Mouse (Mus musculus) forebrain, embryonic 12.5 days (tissue): ENCODE measurements around the gene Cnih3. TPM values are rescaled to one million over a fixed set of nuclear protein-coding genes. Genes with fewer than 3 reads are reported as not detected.

Experiments used
- ATAC-seq: fragments of 200-750 bp; cut with Nextera tagmentation; 2 replicates; pipeline ENCODE4 v1.8.0; 2017; ENCODE audit warnings: moderate TSS enrichment; ENCODE audit not compliant: low FRiP score
- H3K27ac ChIP-seq: fragments of 300-500 bp; sonication (generic); 2 replicates; pipeline ENCODE4 v1.5.1; 2016; ENCODE audit warnings: mild to moderate bottlenecking
- H3K27me3 ChIP-seq: fragments of 300-500 bp; sonication (generic); 2 replicates; pipeline ENCODE4 v1.6.1; 2016; ENCODE audit warnings: mild to moderate bottlenecking
- H3K36me3 ChIP-seq: fragments of 300-500 bp; sonication (generic); replicated peaks from 2 replicates; pipeline ENCODE4 v1.6.1; 2016; ENCODE audit warnings: mild to moderate bottlenecking
- H3K4me1 ChIP-seq: fragments of 300-500 bp; sonication (generic); 2 replicates; pipeline ENCODE4 v1.6.1; 2016
- H3K4me2 ChIP-seq: fragments of 300-500 bp; sonication (generic); 2 replicates; pipeline ENCODE4 v1.6.1; 2016; ENCODE audit warnings: mild to moderate bottlenecking, moderate library complexity
- H3K4me3 ChIP-seq: fragments of 300-500 bp; sonication (generic); replicated peaks from 2 replicates; pipeline ENCODE4 v1.5.1; 2016; ENCODE audit warnings: mild to moderate bottlenecking
- H3K9ac ChIP-seq: fragments of 300-500 bp; sonication (generic); 2 replicates; pipeline ENCODE4 v1.6.1; 2016; ENCODE audit warnings: mild to moderate bottlenecking
- H3K9me3 ChIP-seq: fragments of 300-500 bp; sonication (generic); 2 replicates; pipeline ENCODE4 v1.6.1; 2016
- WGBS: fragments of 180-500 bp; shearing (Covaris S2); methylation state at CpG from one replicate; pipeline ENCODE4 v1.1.7; 2016; 5-methylcytosine and 5-hydroxymethylcytosine counted together
- polyA plus RNA-seq: library from polyadenylated mRNA; unstranded; fragments of >200 nt; fragmentation: Nextera tagmentation; extraction: Ambion mirVana; gene quantifications from 2 replicates; pipeline ENCODE4 v1.2.1, GENCODE M21; 2016

The Cnih3 gene
- polyA plus RNA-seq, 1 experiment from 2014 or later = 4.3 TPM

GRCm38 (mm10) chr1:181414985-181415384 is 62.6 kb downstream of the Cnih3 start:
- H3K4me1 ChIP-seq = peaks cover 24% of the 10 kb centered on the region
- H3K4me3 ChIP-seq = no peak overlapping the region
- no peak for ATAC-seq
- 76% methylated on average over 2 of the region's 2 CpGs for WGBS
- H3K27me3 ChIP-seq = no peaks in the 10 kb centered on the region
- H3K9ac ChIP-seq = no peak overlapping the region
- H3K27ac ChIP-seq = no peak overlapping the region
- H3K36me3 ChIP-seq = no peaks in the 10 kb centered on the region
- H3K4me2 ChIP-seq = no peak overlapping the region
- no peaks in the 10 kb centered on the region for H3K9me3 ChIP-seq

- WGBS = 80% methylated on average over 9 of the region's 9 CpGs
- Histone ChIP-seq H3K9ac (no peak overlapping the region), H3K4me1 (peaks cover 12% of the 10 kb centered on the region)
These were observed 64.4 kb downstream of the Cnih3 start for GRCm38 (mm10) chr1:181416841-181417240.

GRCm38 (mm10) chr1:181417937-181418523 is 65.6 kb downstream of the Cnih3 start:
- Histone ChIP-seq H3K27me3 (no peaks in the 10 kb centered on the region), H3K4me3 (no peak overlapping the region), H3K36me3 (no peaks in the 10 kb centered on the region), H3K4me1 (peaks cover 15% of the 10 kb centered on the region), H3K27ac (no peak overlapping the region), H3K4me2 (no peak overlapping the region), H3K9me3 (no peaks in the 10 kb centered on the region), H3K9ac (no peak overlapping the region)
- no peak for ATAC-seq
- WGBS = 79% methylated on average over 6 of the region's 6 CpGs

More at GRCm38 (mm10) chr1:181416841-181417240, 64.4 kb downstream of the Cnih3 start:
- no peak overlapping the region for H3K4me2 ChIP-seq
- no peak for ATAC-seq
- no peaks in the 10 kb centered on the region for H3K27me3 ChIP-seq
- no peak overlapping the region for H3K4me3 ChIP-seq
- no peak overlapping the region for H3K27ac ChIP-seq
- H3K36me3 ChIP-seq = no peaks in the 10 kb centered on the region
- no peaks in the 10 kb centered on the region for H3K9me3 ChIP-seq

DNA sequence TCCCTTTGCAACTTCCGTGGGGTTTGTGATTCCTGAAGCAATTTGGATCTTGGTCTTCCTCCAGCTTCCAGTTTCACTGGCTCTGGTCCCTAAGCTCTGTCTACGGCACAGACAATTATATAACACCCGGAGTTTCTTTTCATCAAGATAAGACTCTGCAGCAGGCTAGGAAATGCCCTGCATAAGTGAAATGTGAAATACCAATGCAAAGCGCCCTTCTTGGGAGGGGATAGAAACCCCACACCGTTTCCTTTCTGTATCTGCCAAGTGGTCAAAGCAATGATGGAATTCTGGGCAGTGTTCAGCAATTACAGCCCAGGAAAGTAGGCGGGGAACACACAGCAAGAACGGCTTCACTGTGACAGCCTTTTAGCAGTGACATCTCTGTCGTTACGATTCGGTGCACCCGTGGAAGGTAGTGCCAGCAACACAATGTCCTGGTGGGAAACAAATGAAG is 67.7 kb downstream of the Cnih3 start:
- Histone ChIP-seq H3K36me3 (no peaks in the 10 kb centered on the region), H3K27me3 (no peaks in the 10 kb centered on the region), H3K4me3 (no peak overlapping the region), H3K27ac (no peak overlapping the region), H3K9ac (no peak overlapping the region), H3K4me1 (peaks cover 18% of the 10 kb centered on the region), H3K9me3 (no peaks in the 10 kb centered on the region), H3K4me2 (no peak overlapping the region)
- 36% methylated on average over 11 of the region's 11 CpGs for WGBS
- ATAC-seq = no peak

DNA sequence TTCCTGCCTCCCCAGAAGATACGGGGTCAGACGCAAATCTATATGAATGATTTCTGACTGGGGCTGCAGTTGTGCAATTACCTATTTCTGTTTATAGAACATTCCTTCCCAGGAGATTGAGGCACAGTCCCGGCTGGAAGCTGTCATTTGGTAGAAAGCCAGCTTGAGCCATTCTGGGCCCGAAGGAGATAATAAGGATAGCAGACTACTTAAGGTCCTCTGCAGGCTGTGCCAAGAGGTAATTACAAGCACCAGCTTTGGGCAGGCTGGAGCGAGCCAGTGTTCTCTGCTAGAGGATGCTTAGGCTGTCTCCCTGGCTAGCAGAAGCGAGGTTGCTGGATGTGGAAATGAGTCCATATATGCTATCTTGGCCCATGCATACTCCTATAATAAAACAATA is 70.4 kb downstream of the Cnih3 start:
- Histone ChIP-seq H3K27me3 (no peaks in the 10 kb centered on the region), H3K4me1 (peaks cover 18% of the 10 kb centered on the region), H3K4me2 (no peak overlapping the region), H3K27ac (no peak overlapping the region), H3K36me3 (no peaks in the 10 kb centered on the region), H3K4me3 (no peak overlapping the region), H3K9ac (no peak overlapping the region), H3K9me3 (no peaks in the 10 kb centered on the region)
- 72% methylated on average over 6 of the region's 6 CpGs for WGBS
- no peak for ATAC-seq

DNA sequence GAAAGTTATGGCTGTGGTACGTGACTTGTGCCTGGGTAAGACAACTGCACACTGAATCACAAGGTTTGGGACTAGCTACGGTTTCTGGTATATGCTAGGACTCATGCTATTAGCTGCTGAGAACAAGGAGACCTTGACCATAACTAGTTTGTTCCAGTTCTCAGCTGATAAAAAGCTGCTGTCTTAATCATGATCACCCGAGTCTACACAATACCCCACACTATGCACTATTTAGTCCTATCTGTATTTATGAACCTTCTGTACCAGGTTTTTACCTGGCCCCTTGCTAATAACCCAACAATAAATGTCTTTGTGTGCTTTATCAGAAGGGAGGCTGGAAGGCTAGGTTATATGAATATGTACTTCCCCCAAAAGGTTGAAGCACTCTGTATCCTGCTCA is 72.5 kb downstream of the Cnih3 start:
- H3K27me3 ChIP-seq = no peaks in the 10 kb centered on the region
- no peaks in the 10 kb centered on the region for H3K36me3 ChIP-seq
- WGBS = 95% methylated on average over 3 of the region's 3 CpGs
- no peak overlapping the region for H3K9ac ChIP-seq
- no peaks in the 10 kb centered on the region for H3K9me3 ChIP-seq
- no peak overlapping the region for H3K4me2 ChIP-seq
- H3K4me1 ChIP-seq = peaks cover 10% of the 10 kb centered on the region
- no peak for ATAC-seq
- H3K4me3 ChIP-seq = no peak overlapping the region
- H3K27ac ChIP-seq = no peak overlapping the region

GRCm38 (mm10) chr1:181425388-181425787 is 73.0 kb downstream of the Cnih3 start:
- no peak for ATAC-seq
- Histone ChIP-seq H3K27ac (no peak overlapping the region), H3K9me3 (no peaks in the 10 kb centered on the region), H3K4me2 (no peak overlapping the region), H3K27me3 (no peaks in the 10 kb centered on the region), H3K36me3 (no peaks in the 10 kb centered on the region), H3K9ac (no peak overlapping the region), H3K4me1 (peaks cover 6% of the 10 kb centered on the region), H3K4me3 (no peak overlapping the region)
- 75% methylated on average over 3 of the region's 3 CpGs for WGBS

- ATAC-seq = no peak
- H3K27me3 ChIP-seq = no peaks in the 10 kb centered on the region
- H3K4me2 ChIP-seq = no peak overlapping the region
- H3K4me1 ChIP-seq = peaks cover 5% of the 10 kb centered on the region; the same call in 1 of the 2 replicates
- no peak overlapping the region for H3K27ac ChIP-seq
- H3K4me3 ChIP-seq = no peak overlapping the region
- H3K9ac ChIP-seq = no peak overlapping the region
- no peaks in the 10 kb centered on the region for H3K36me3 ChIP-seq
- 89% methylated on average over 5 of the region's 5 CpGs for WGBS
- H3K9me3 ChIP-seq = no peaks in the 10 kb centered on the region
These were observed 74.0 kb downstream of the Cnih3 start for GRCm38 (mm10) chr1:181426406-181426805.

GRCm38 (mm10) chr1:181433263-181433662 is 80.8 kb downstream of the Cnih3 start:
- ATAC-seq = no peak
- no peak overlapping the region for H3K4me2 ChIP-seq
- WGBS = 78% methylated on average over 5 of the region's 5 CpGs
- H3K36me3 ChIP-seq = no peaks in the 10 kb centered on the region
- no peak overlapping the region for H3K27ac ChIP-seq
- H3K9me3 ChIP-seq = no peaks in the 10 kb centered on the region
- H3K27me3 ChIP-seq = no peaks in the 10 kb centered on the region
- peaks cover 6% of the 10 kb centered on the region; the same call in 1 of the 2 replicates for H3K4me1 ChIP-seq
- no peak overlapping the region for H3K4me3 ChIP-seq
- H3K9ac ChIP-seq = no peak overlapping the region

DNA sequence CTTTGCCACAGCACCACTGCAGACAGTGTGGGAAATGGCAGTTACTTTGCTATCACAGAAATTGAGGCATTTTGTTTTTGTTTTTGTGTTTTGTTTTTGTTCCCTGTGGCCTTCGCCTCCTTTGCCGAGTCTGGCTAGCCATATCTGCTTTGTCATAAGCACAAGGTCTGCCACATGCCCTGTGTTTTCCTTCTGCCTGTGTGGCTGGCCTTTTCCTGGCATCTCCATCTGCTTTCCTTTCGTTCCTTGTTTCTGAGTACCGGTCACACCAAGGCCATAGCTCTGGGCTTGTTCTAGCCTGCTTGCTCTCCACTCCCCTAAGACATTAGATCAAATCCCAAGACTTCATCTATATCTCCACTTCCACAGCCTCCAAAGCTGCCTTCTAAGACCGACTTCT is 83.0 kb downstream of the Cnih3 start:
- Histone ChIP-seq H3K9me3 (no peaks in the 10 kb centered on the region), H3K36me3 (no peaks in the 10 kb centered on the region), H3K27ac (no peak overlapping the region), H3K4me1 (peaks cover 6% of the 10 kb centered on the region; the same call in 1 of the 2 replicates), H3K9ac (no peak overlapping the region), H3K4me3 (no peak overlapping the region), H3K27me3 (no peaks in the 10 kb centered on the region), H3K4me2 (no peak overlapping the region)
- WGBS = 79% methylated on average over 5 of the region's 5 CpGs
- no peak for ATAC-seq

DNA sequence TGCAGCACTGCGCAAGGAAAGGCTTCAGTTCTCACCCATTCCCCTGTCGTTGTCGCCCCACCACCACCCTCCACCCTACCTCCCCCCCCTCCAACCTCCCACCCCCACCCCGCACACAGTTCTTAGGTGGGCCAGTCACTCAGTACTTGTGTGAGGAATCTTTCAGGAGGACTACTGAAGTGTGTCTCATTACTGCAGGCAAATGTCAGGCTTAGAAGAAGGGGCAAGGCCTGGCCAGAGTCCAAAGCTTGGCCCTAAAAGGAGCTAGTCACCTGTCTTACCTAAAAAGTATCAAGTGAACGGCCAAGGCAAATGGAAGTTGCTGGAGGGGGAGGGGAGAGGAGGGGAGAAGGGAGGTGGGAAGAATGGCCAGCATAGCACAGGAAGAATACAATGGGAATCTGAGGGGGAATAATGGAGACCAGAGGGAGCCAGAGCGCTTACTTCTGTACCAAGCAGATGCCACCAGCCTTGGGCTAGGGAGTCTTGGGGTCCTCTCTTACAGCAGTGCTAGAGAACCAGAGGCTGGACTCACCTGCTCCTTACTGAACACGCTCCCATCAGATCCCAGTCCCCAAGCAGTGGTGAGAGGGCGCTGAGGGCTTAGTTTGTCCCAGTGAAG is 88.7 kb downstream of the Cnih3 start:
- no peaks in the 10 kb centered on the region for H3K36me3 ChIP-seq
- 78% methylated on average over 8 of the region's 8 CpGs for WGBS
- H3K4me1 ChIP-seq = no peaks in the 10 kb centered on the region
- no peaks in the 10 kb centered on the region for H3K27me3 ChIP-seq
- H3K27ac ChIP-seq = no peak overlapping the region
- no peak overlapping the region for H3K9ac ChIP-seq
- no peak for ATAC-seq
- H3K4me2 ChIP-seq = no peak overlapping the region
- no peak overlapping the region for H3K4me3 ChIP-seq
- no peaks in the 10 kb centered on the region for H3K9me3 ChIP-seq

- Histone ChIP-seq H3K27me3 (no peaks in the 10 kb centered on the region), H3K9me3 (no peaks in the 10 kb centered on the region), H3K36me3 (no peaks in the 10 kb centered on the region), H3K27ac (no peak overlapping the region), H3K4me1 (no peaks in the 10 kb centered on the region), H3K4me3 (no peak overlapping the region), H3K9ac (no peak overlapping the region), H3K4me2 (no peak overlapping the region)
- no peak for ATAC-seq
- WGBS = 89% methylated on average over 7 of the region's 7 CpGs
These were observed 89.3 kb downstream of the Cnih3 start for GRCm38 (mm10) chr1:181441654-181442241.

DNA sequence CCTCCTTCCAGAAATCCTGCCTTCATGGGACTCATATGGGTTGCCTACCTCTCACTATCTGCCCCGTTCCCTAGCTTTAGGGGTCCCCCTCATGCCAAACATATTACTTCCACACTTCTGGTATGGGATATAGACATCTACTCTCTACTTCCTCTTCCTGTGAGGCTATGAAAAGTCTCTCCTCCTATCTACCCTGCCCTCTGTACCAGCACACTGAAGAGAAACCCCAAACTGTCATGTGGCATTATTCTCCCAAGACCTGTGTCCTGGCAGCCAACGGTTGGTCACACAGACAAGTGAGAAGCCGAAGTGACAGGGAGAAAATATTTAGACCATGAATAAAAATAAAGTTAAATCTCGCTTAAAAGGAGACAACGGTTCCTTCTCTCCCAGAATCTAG is 92.6 kb downstream of the Cnih3 start:
- H3K4me1 ChIP-seq = no peaks in the 10 kb centered on the region
- H3K9ac ChIP-seq = no peak overlapping the region
- H3K4me3 ChIP-seq = no peak overlapping the region
- no peaks in the 10 kb centered on the region for H3K27me3 ChIP-seq
- H3K27ac ChIP-seq = no peak overlapping the region
- WGBS = 93% methylated on average over 5 of the region's 5 CpGs
- no peak overlapping the region for H3K4me2 ChIP-seq
- no peak for ATAC-seq
- H3K36me3 ChIP-seq = no peaks in the 10 kb centered on the region
- H3K9me3 ChIP-seq = no peaks in the 10 kb centered on the region
